Mouse (Mus musculus) midbrain, postnatal 0 days (tissue): Measurements from ENCODE around the gene Dner. TPM values are rescaled to one million over a fixed set of nuclear protein-coding genes. Genes with fewer than 3 reads are reported as not detected.

ENCODE experiments used
- ATAC-seq: fragments of 200-750 bp; cut with Nextera tagmentation; 2 replicates; pipeline ENCODE4 v1.8.0; 2017; ENCODE audit warnings: moderate number of reproducible peaks, mild to moderate bottlenecking, moderate TSS enrichment, moderate library complexity; ENCODE audit not compliant: low FRiP score
- DNase-seq: peaks from one replicate; pipeline ENCODE4 v3.0.0-alpha.2; 2015; ENCODE audit warnings: low spot score
- H3K27ac ChIP-seq: fragments of 300-500 bp; sonication (generic); 2 replicates; pipeline ENCODE4 v1.5.1; 2014; ENCODE audit warnings: low read depth, mild to moderate bottlenecking, low read length, mixed read lengths
- H3K27me3 ChIP-seq: fragments of 300-500 bp; sonication (generic); 2 replicates; pipeline ENCODE4 v1.6.1; 2014; ENCODE audit warnings: low read length, control low read depth, mixed read lengths; ENCODE audit not compliant: insufficient read depth
- H3K36me3 ChIP-seq: fragments of 300-500 bp; sonication (generic); 2 replicates; pipeline ENCODE4 v1.6.1; 2014; ENCODE audit warnings: low read length, control low read depth, mixed read lengths; ENCODE audit not compliant: insufficient read depth
- H3K4me1 ChIP-seq: fragments of 300-500 bp; sonication (generic); 2 replicates; pipeline ENCODE4 v1.6.1; 2014; ENCODE audit warnings: mild to moderate bottlenecking, control low read depth, antibody characterized with exemption, low read length, mixed read lengths; ENCODE audit not compliant: insufficient read depth
- H3K4me2 ChIP-seq: fragments of 300-500 bp; sonication (generic); 2 replicates; pipeline ENCODE4 v1.6.1; 2014; ENCODE audit warnings: low read depth, mild to moderate bottlenecking, low read length, mixed read lengths; ENCODE audit not compliant: poor library complexity, severe bottlenecking
- H3K4me3 ChIP-seq: fragments of 300-500 bp; sonication (generic); 2 replicates; pipeline ENCODE4 v1.5.1; 2014; ENCODE audit warnings: low read depth, mild to moderate bottlenecking, low read length, moderate library complexity
- H3K9ac ChIP-seq: fragments of 300-500 bp; sonication (generic); replicated peaks from 2 replicates; pipeline ENCODE4 v1.6.1; 2014; ENCODE audit warnings: mild to moderate bottlenecking, low read length, moderate library complexity, mixed read lengths; ENCODE audit not compliant: poor library complexity, severe bottlenecking
- H3K9me3 ChIP-seq: fragments of 300-500 bp; sonication (generic); 2 replicates; pipeline ENCODE4 v1.6.1; 2016; ENCODE audit warnings: low read length, control low read depth
- CTCF ChIP-seq: IDR thresholded peaks from 2 replicates; pipeline ENCODE4 v1.5.1; 2016; ENCODE audit warnings: antibody characterized with exemption, mild to moderate bottlenecking
- WGBS: fragments of 180-500 bp; shearing (Covaris S2); extraction: QIAGEN DNeasy Blood & Tissue Kit; methylation state at CpG from one replicate; pipeline ENCODE4 v1.1.7; 2014; 5-methylcytosine and 5-hydroxymethylcytosine counted together
- polyA plus RNA-seq: library from polyadenylated mRNA; unstranded; fragments of >200 nt; fragmentation: Nextera tagmentation; extraction: Ambion mirVana; gene quantifications from 2 replicates; pipeline ENCODE4 v1.2.1, GENCODE M21; 2015
- total RNA-seq: library from RNA; depleted of rRNA; stranded (reverse); fragments of >200 nt; gene quantifications from 2 replicates; pipeline ENCODE4 v1.2.3, GENCODE M21; 2014

Gene Dner
- total and polyA plus RNA-seq, 2 experiments from 2014 or later, result 321 to 323 TPM

GRCm38 (mm10) chr1:84611331-84611730, 84.7 kb downstream of the Dner start:
- DNase-seq, result no peak
- H3K27ac ChIP-seq, result no peak overlapping the region

GRCm38 (mm10) chr1:84599025-84599424, 97.0 kb downstream of the Dner start:
- H3K27ac ChIP-seq, result peak overlapping the region; percentile 18
- H3K9ac ChIP-seq, result no peak overlapping the region
- DNase-seq (no peak), ATAC-seq (no peak)
- no peaks in the 10 kb centered on the region for H3K27me3 ChIP-seq
- H3K4me2 ChIP-seq, result no peak overlapping the region
- no peaks in the 10 kb centered on the region for H3K9me3 ChIP-seq
- H3K4me3 ChIP-seq, result no peak overlapping the region
- no peaks in the 10 kb centered on the region for H3K36me3 ChIP-seq
- 95% methylated on average over 5 of the region's 5 CpGs for WGBS
- H3K4me1 ChIP-seq, result no peaks in the 10 kb centered on the region
- TF ChIP-seq CTCF, result no peak

More at GRCm38 (mm10) chr1:84611331-84611730, 84.7 kb downstream of the Dner start:
- no peak for ATAC-seq
- no peak for TF ChIP-seq CTCF
- no peak overlapping the region for H3K9ac ChIP-seq
- no peaks in the 10 kb centered on the region for H3K36me3 ChIP-seq
- H3K4me2 ChIP-seq, result no peak overlapping the region
- H3K4me3 ChIP-seq, result no peak overlapping the region
- WGBS, result 49% methylated on average over 3 of the region's 3 CpGs
- H3K27me3 ChIP-seq, result no peaks in the 10 kb centered on the region
- no peaks in the 10 kb centered on the region for H3K9me3 ChIP-seq
- peaks cover 10% of the 10 kb centered on the region; the same call in 1 of the 2 replicates for H3K4me1 ChIP-seq

GRCm38 (mm10) chr1:84596023-84596422, 100.0 kb downstream of the Dner start:
- Histone ChIP-seq H3K4me3 (no peak overlapping the region), H3K36me3 (no peaks in the 10 kb centered on the region), H3K9ac (no peak overlapping the region), H3K4me1 (no peaks in the 10 kb centered on the region), H3K4me2 (no peak overlapping the region), H3K27ac (no peak overlapping the region), H3K9me3 (no peaks in the 10 kb centered on the region), H3K27me3 (no peaks in the 10 kb centered on the region)
- TF ChIP-seq CTCF, result no peak
- peak; percentile 37 for DNase-seq
- ATAC-seq, result 0 out of 2 replicates have a peak, but pooled peaks have one; percentile 8
- WGBS, result 76% methylated on average over 3 of the region's 3 CpGs

GRCm38 (mm10) chr1:84592394-84592793, 103.6 kb downstream of the Dner start:
- Histone ChIP-seq H3K4me2 (no peak overlapping the region), H3K9me3 (no peaks in the 10 kb centered on the region), H3K27me3 (no peaks in the 10 kb centered on the region), H3K4me1 (peaks cover 13% of the 10 kb centered on the region), H3K36me3 (no peaks in the 10 kb centered on the region), H3K27ac (no peak overlapping the region), H3K4me3 (no peak overlapping the region), H3K9ac (no peak overlapping the region)
- TF ChIP-seq CTCF, result no peak
- WGBS, result 43% methylated on average over 3 of the region's 3 CpGs
- ATAC-seq, result no peak
- DNase-seq, result no peak

GRCm38 (mm10) chr1:84590534-84590933, 105.5 kb downstream of the Dner start:
- 33% methylated on average over 9 of the region's 9 CpGs for WGBS
- Histone ChIP-seq H3K36me3 (no peaks in the 10 kb centered on the region), H3K27ac (no peak overlapping the region), H3K9ac (no peak overlapping the region), H3K27me3 (no peaks in the 10 kb centered on the region), H3K4me3 (no peak overlapping the region), H3K4me1 (peaks cover 20% of the 10 kb centered on the region), H3K9me3 (no peaks in the 10 kb centered on the region), H3K4me2 (no peak overlapping the region)
- no peak for TF ChIP-seq CTCF
- ATAC-seq, result no peak
- no peak for DNase-seq

- H3K27me3 ChIP-seq, result no peaks in the 10 kb centered on the region
- H3K4me3 ChIP-seq, result no peak overlapping the region
- H3K27ac ChIP-seq, result peak overlapping the region; percentile 40
- H3K9ac ChIP-seq, result no peak overlapping the region
- peak; percentile 78 for DNase-seq
- H3K4me1 ChIP-seq, result peaks cover 25% of the 10 kb centered on the region
- WGBS, result 3% methylated on average over 6 of the region's 6 CpGs
- peak; percentile 74 for ATAC-seq
- no peak for TF ChIP-seq CTCF
- H3K4me2 ChIP-seq, result peak overlapping the region; percentile 26; the same call in 1 of the 2 replicates
- H3K36me3 ChIP-seq, result no peaks in the 10 kb centered on the region; the same call in 1 of the 2 replicates
- no peaks in the 10 kb centered on the region for H3K9me3 ChIP-seq
Measured at GRCm38 (mm10) chr1:84585434-84585833, 110.6 kb downstream of the Dner start.
